Mouse (Mus musculus) stomach, postnatal 0 days (tissue): ENCODE data around the gene Scgb2b26.

Experiments used
- CTCF ChIP-seq: IDR thresholded peaks from 2 replicates; pipeline ENCODE4 v1.5.1; 2016; ENCODE audit warnings: antibody characterized with exemption, low read depth, mild to moderate bottlenecking, moderate library complexity
- EP300 ChIP-seq: optimal IDR thresholded peaks from 2 replicates; pipeline ENCODE3; 2016; ENCODE audit warnings: antibody characterized with exemption

- TF ChIP-seq CTCF (no peak), EP300 (no peak)
Observed at GRCm38 (mm10) chr7:33900803-33901202, 44.0 kb downstream of the Scgb2b26 start.
